Mouse (Mus musculus): ENCODE results near the gene Serpina5. TPM values are rescaled to one million over a fixed set of nuclear protein-coding genes. Genes with fewer than 3 reads are reported as not detected.

Serpina5 gene
- polyA plus RNA-seq, 1 experiment from 2014 or later = not detected

GRCm38 (mm10) chr12:104141506-104141905 lies 40.6 kb downstream of the Serpina5 start:
- TF ChIP-seq CTCF (IDR thresholded peaks at IDR 0.05; ENCODE audit: low read depth) = no peak
- Histone ChIP-seq H3K27ac (no peak overlapping the region), H3K27me3 (ENCODE audit: insufficient read depth, low read length) (no peaks in the 10 kb centered on the region), H3K36me3 (ENCODE audit: insufficient read depth, low read length) (no peaks in the 10 kb centered on the region), H3K4me1 (replicated peaks; ENCODE audit: insufficient read depth, low read length) (no peaks in the 10 kb centered on the region), H3K9ac (ENCODE audit: low read depth, low read length) (no peak overlapping the region), H3K4me2 (ENCODE audit: low read length) (no peak overlapping the region), H3K9me3 (replicated peaks; ENCODE audit: low read length) (no peaks in the 10 kb centered on the region), H3K4me3 (replicated peaks; ENCODE audit: low read depth, low read length) (no peak overlapping the region)
- ATAC-seq (replicated peaks; ENCODE audit: low FRiP score, low read depth) = no peak
- no peak for DNase-seq (ENCODE audit: low spot score)
- 89% methylated on average over 1 of the region's 1 CpGs for WGBS

DNA sequence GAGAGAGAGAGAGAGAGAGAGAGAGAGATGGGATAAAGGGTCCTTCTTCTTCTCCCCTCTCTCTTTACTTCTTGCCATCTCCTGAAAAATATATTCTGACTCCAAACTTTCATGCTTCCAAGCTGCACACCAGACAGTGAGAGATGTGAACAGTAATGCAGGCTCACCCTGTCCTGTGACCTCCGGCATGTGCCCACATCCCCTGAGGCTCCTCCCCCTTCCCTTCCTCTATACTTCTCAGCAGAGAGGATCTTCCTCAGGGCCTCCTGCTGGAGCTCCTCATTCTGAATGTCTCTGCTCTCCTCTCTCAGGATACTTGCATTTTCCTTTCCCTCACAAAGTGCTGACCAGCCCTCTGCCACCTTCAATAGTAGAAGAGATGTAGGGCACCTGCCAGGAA lies 41.5 kb downstream of the Serpina5 start:
- Histone ChIP-seq H3K27ac (no peak overlapping the region), H3K4me2 (ENCODE audit: low read length) (no peak overlapping the region), H3K27me3 (ENCODE audit: insufficient read depth, low read length) (no peaks in the 10 kb centered on the region), H3K9me3 (replicated peaks; ENCODE audit: low read length) (no peaks in the 10 kb centered on the region), H3K36me3 (ENCODE audit: insufficient read depth, low read length) (no peaks in the 10 kb centered on the region), H3K4me1 (replicated peaks; ENCODE audit: insufficient read depth, low read length) (no peaks in the 10 kb centered on the region), H3K4me3 (replicated peaks; ENCODE audit: low read depth, low read length) (no peak overlapping the region), H3K9ac (ENCODE audit: low read depth, low read length) (no peak overlapping the region)
- no peak for TF ChIP-seq CTCF (IDR thresholded peaks at IDR 0.05; ENCODE audit: low read depth)
- WGBS = 33% methylated on average over 1 of the region's 1 CpGs
- no peak for ATAC-seq (replicated peaks; ENCODE audit: low FRiP score, low read depth)
- no peak for DNase-seq (ENCODE audit: low spot score)

- no peak overlapping the region for H3K4me3 ChIP-seq (replicated peaks; ENCODE audit: low read depth, low read length)
- H3K9me3 ChIP-seq (replicated peaks; ENCODE audit: low read length) = no peaks in the 10 kb centered on the region
- no peaks in the 10 kb centered on the region for H3K36me3 ChIP-seq (ENCODE audit: insufficient read depth, low read length)
- H3K4me2 ChIP-seq (ENCODE audit: low read length) = no peak overlapping the region
- no peak for TF ChIP-seq CTCF (IDR thresholded peaks at IDR 0.05; ENCODE audit: low read depth)
- no peaks in the 10 kb centered on the region for H3K4me1 ChIP-seq (replicated peaks; ENCODE audit: insufficient read depth, low read length)
- WGBS = 80% methylated on average over 1 of the region's 1 CpGs
- ATAC-seq (replicated peaks; ENCODE audit: low FRiP score, low read depth) (no peak), DNase-seq (ENCODE audit: low spot score) (no peak)
- H3K9ac ChIP-seq (ENCODE audit: low read depth, low read length) = no peak overlapping the region
- H3K27ac ChIP-seq = no peak overlapping the region
- H3K27me3 ChIP-seq (ENCODE audit: insufficient read depth, low read length) = no peaks in the 10 kb centered on the region
These were observed 42.4 kb downstream of the Serpina5 start for GRCm38 (mm10) chr12:104143286-104143685.

- H3K4me2 ChIP-seq (ENCODE audit: low read length) = no peak overlapping the region
- no peaks in the 10 kb centered on the region for H3K36me3 ChIP-seq (ENCODE audit: insufficient read depth, low read length)
- H3K4me3 ChIP-seq (replicated peaks; ENCODE audit: low read depth, low read length) = no peak overlapping the region
- no peak for ATAC-seq (replicated peaks; ENCODE audit: low FRiP score, low read depth)
- TF ChIP-seq CTCF (IDR thresholded peaks at IDR 0.05; ENCODE audit: low read depth) = no peak
- no peaks in the 10 kb centered on the region for H3K4me1 ChIP-seq (replicated peaks; ENCODE audit: insufficient read depth, low read length)
- H3K9me3 ChIP-seq (replicated peaks; ENCODE audit: low read length) = no peaks in the 10 kb centered on the region
- no peaks in the 10 kb centered on the region for H3K27me3 ChIP-seq (ENCODE audit: insufficient read depth, low read length)
- DNase-seq (ENCODE audit: low spot score) = no peak
- H3K9ac ChIP-seq (ENCODE audit: low read depth, low read length) = no peak overlapping the region
- WGBS = 88% methylated on average over 2 of the region's 2 CpGs
- no peak overlapping the region for H3K27ac ChIP-seq
These were observed 44.7 kb downstream of the Serpina5 start for GRCm38 (mm10) chr12:104145571-104145970.

DNA sequence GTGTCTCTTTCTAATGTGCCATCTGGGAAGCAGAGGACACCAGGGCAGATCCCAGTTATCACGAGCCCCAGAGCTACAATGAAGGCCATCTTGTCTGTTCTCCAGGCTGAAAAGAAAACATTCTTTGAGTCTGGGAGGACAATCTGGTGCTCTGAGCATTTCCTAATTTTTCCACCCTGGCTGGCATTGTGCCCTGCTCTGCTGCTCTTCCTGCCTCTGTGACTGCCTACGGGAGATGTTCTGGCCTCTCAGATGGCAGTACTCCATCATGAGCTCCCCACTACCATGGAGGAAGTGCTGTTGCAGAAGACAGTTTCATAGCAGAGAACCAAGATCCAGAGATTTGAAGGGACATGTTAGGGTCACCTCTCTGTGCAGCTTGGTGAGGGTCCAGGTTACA lies 51.1 kb downstream of the Serpina5 start:
- Histone ChIP-seq H3K4me1 (replicated peaks; ENCODE audit: insufficient read depth, low read length) (no peaks in the 10 kb centered on the region), H3K4me2 (ENCODE audit: low read length) (no peak overlapping the region), H3K9me3 (replicated peaks; ENCODE audit: low read length) (no peaks in the 10 kb centered on the region), H3K36me3 (ENCODE audit: insufficient read depth, low read length) (no peaks in the 10 kb centered on the region), H3K4me3 (replicated peaks; ENCODE audit: low read depth, low read length) (no peak overlapping the region), H3K9ac (ENCODE audit: low read depth, low read length) (no peak overlapping the region), H3K27me3 (ENCODE audit: insufficient read depth, low read length) (no peaks in the 10 kb centered on the region), H3K27ac (no peak overlapping the region)
- no peak for ATAC-seq (replicated peaks; ENCODE audit: low FRiP score, low read depth)
- no peak for DNase-seq (ENCODE audit: low spot score)
- 70% methylated on average over 2 of the region's 2 CpGs for WGBS
- no peak for TF ChIP-seq CTCF (IDR thresholded peaks at IDR 0.05; ENCODE audit: low read depth)

DNA sequence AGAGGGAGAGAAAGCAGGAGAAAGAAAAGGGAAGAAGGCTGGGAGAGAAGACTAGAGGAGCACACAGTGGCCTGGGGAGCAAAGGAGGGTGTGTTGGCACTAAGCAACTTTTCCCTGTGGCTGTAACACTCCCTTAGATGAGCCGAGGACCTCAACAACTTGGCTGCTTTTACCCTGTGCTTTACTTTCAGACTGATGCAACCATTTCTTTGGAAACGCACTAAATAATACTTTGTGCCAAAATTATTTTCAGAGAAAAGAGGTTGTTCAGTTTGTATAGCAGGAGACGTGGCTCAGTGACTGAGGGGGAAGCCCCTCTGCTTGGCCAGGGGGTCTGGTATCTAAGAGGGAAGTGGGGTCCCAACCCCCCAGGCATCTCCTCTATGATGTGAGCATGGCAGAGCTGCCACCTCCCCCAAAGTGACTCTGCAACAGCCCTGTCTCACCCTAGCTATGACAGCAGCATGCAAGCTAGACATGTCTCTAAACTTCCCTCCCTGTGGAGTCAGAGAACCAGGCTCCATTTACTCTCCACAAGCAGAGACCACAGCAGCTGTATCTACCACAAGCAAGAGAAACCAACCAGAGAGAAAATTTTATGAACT lies 52.2 kb downstream of the Serpina5 start:
- no peak for DNase-seq (ENCODE audit: low spot score)
- H3K36me3 ChIP-seq (ENCODE audit: insufficient read depth, low read length) = no peaks in the 10 kb centered on the region
- 64% methylated on average over 3 of the region's 3 CpGs for WGBS

GRCm38 (mm10) chr12:104153656-104154055 lies 52.7 kb downstream of the Serpina5 start, which contains the start of gene Serpina3c:
Gene Serpina3c, minus strand, starts transcription at chr12:104153870.
- ATAC-seq (replicated peaks; ENCODE audit: low FRiP score, low read depth) (no peak), DNase-seq (ENCODE audit: low spot score) (no peak)
- Histone ChIP-seq H3K36me3 (ENCODE audit: insufficient read depth, low read length) (no peaks in the 10 kb centered on the region), H3K4me1 (replicated peaks; ENCODE audit: insufficient read depth, low read length) (no peaks in the 10 kb centered on the region), H3K9ac (ENCODE audit: low read depth, low read length) (no peak within 1 kb of the TSS), H3K4me2 (ENCODE audit: low read length) (no peak within 1 kb of the TSS), H3K27ac (no peak within 1 kb of the TSS), H3K27me3 (ENCODE audit: insufficient read depth, low read length) (no peaks in the 10 kb centered on the region), H3K4me3 (replicated peaks; ENCODE audit: low read depth, low read length) (no peak within 1 kb of the TSS), H3K9me3 (replicated peaks; ENCODE audit: low read length) (no peaks in the 10 kb centered on the region)
- TF ChIP-seq CTCF (IDR thresholded peaks at IDR 0.05; ENCODE audit: low read depth) = no peak
- 78% methylated on average over 2 of the region's 2 CpGs for WGBS

More for the DNA sequence above, 52.2 kb downstream of the Serpina5 start:
- Histone ChIP-seq H3K4me1 (replicated peaks; ENCODE audit: insufficient read depth, low read length) (no peaks in the 10 kb centered on the region), H3K4me3 (replicated peaks; ENCODE audit: low read depth, low read length) (no peak overlapping the region), H3K27ac (no peak overlapping the region), H3K9ac (ENCODE audit: low read depth, low read length) (no peak overlapping the region), H3K4me2 (ENCODE audit: low read length) (no peak overlapping the region), H3K9me3 (replicated peaks; ENCODE audit: low read length) (no peaks in the 10 kb centered on the region), H3K27me3 (ENCODE audit: insufficient read depth, low read length) (no peaks in the 10 kb centered on the region)
- TF ChIP-seq CTCF (IDR thresholded peaks at IDR 0.05; ENCODE audit: low read depth) = no peak
- ATAC-seq (replicated peaks; ENCODE audit: low FRiP score, low read depth) = no peak

Other genes with a start within 250 kb of the Serpina5 start
- gene Serpina1a, start 237.6 kb upstream of the Serpina5 start, polyA plus RNA-seq (2015; fragmentation: Nextera tagmentation; extraction: Ambion mirVana) = 26.1 and 28.1 TPM in 2 replicates
- gene Serpina1c, start 196.2 kb upstream of the Serpina5 start, polyA plus RNA-seq (2015; fragmentation: Nextera tagmentation; extraction: Ambion mirVana) = 0.20 and 0.52 TPM in 2 replicates
- 1.0 and 1.1 TPM in 2 replicates for gene Serpina1e, start 142.1 kb upstream of the Serpina5 start, polyA plus RNA-seq (2015; fragmentation: Nextera tagmentation; extraction: Ambion mirVana)
- gene Serpina11, start 111.2 kb upstream of the Serpina5 start, polyA plus RNA-seq (2015; fragmentation: Nextera tagmentation; extraction: Ambion mirVana) = not detected in 2 replicates
- 0.04 TPM in 1 of 2 replicates, not detected in the other for gene Serpina9, start 87.4 kb upstream of the Serpina5 start, polyA plus RNA-seq (2015; fragmentation: Nextera tagmentation; extraction: Ambion mirVana)
- not detected in 2 replicates for gene Serpina12, start 56.7 kb upstream of the Serpina5 start, polyA plus RNA-seq (2015; fragmentation: Nextera tagmentation; extraction: Ambion mirVana)
- not detected in 2 replicates for gene Serpina3a, start 11.6 kb downstream of the Serpina5 start, polyA plus RNA-seq (2015; fragmentation: Nextera tagmentation; extraction: Ambion mirVana)
- not detected in 2 replicates for gene Serpina3b, start 26.9 kb downstream of the Serpina5 start, polyA plus RNA-seq (2015; fragmentation: Nextera tagmentation; extraction: Ambion mirVana)
- 0.08 TPM in 1 of 2 replicates, not detected in the other for gene Serpina3c, start 52.8 kb downstream of the Serpina5 start, polyA plus RNA-seq (2015; fragmentation: Nextera tagmentation; extraction: Ambion mirVana)
- 0.12 and 0.23 TPM in 2 replicates for gene Serpina3f, start 113.4 kb downstream of the Serpina5 start, polyA plus RNA-seq (2015; fragmentation: Nextera tagmentation; extraction: Ambion mirVana)
- gene Serpina3g, start 135.1 kb downstream of the Serpina5 start, polyA plus RNA-seq (2015; fragmentation: Nextera tagmentation; extraction: Ambion mirVana) = 37.8 and 38.8 TPM in 2 replicates
- gene Serpina3i, start 162.0 kb downstream of the Serpina5 start, polyA plus RNA-seq (2015; fragmentation: Nextera tagmentation; extraction: Ambion mirVana) = 0.24 and 0.28 TPM in 2 replicates
- not detected in 2 replicates for gene Serpina3j, start 213.4 kb downstream of the Serpina5 start, polyA plus RNA-seq (2015; fragmentation: Nextera tagmentation; extraction: Ambion mirVana)
- not detected in 2 replicates for gene Serpina3k, start 237.4 kb downstream of the Serpina5 start, polyA plus RNA-seq (2015; fragmentation: Nextera tagmentation; extraction: Ambion mirVana)
- not detected in 2 replicates for gene Serpina3m, start 237.4 kb downstream of the Serpina5 start, polyA plus RNA-seq (2015; fragmentation: Nextera tagmentation; extraction: Ambion mirVana)

Data from kidney, postnatal 0 days (tissue).